Mouse (Mus musculus) embryonic facial prominence, embryonic 14.5 days (tissue): ENCODE measurements around the gene Kat8. TPM values are rescaled to one million over a fixed set of nuclear protein-coding genes. Genes with fewer than 3 reads are reported as not detected.
A peak's percentile ranks its signal among the peaks of the same experiment; 100 is the strongest.

Experiments
- ATAC-seq: fragments of 200-750 bp; cut with Nextera tagmentation; 2 replicates; pipeline ENCODE4 v1.8.0; 2017; ENCODE audit warnings: low read depth, moderate number of reproducible peaks, moderate TSS enrichment
- DNase-seq: peaks from one replicate; pipeline ENCODE4 v3.0.0-alpha.2; 2015; ENCODE audit warnings: low spot score
- H3K27ac ChIP-seq: fragments of 300-500 bp; sonication (generic); replicated peaks from 2 replicates; pipeline ENCODE4 v1.5.1; 2014; ENCODE audit warnings: low read depth, mild to moderate bottlenecking, low read length, moderate library complexity
- H3K27me3 ChIP-seq: fragments of 300-500 bp; sonication (generic); replicated peaks from 2 replicates; pipeline ENCODE4 v1.6.1; 2014; ENCODE audit warnings: low read length; ENCODE audit not compliant: control insufficient read depth, insufficient read depth
- H3K36me3 ChIP-seq: fragments of 300-500 bp; sonication (generic); 2 replicates; pipeline ENCODE4 v1.6.1; 2014; ENCODE audit warnings: low read length, mixed read lengths; ENCODE audit not compliant: control insufficient read depth, insufficient read depth
- H3K4me1 ChIP-seq: fragments of 300-500 bp; sonication (generic); 2 replicates; pipeline ENCODE4 v1.6.1; 2014; ENCODE audit warnings: antibody characterized with exemption, low read length; ENCODE audit not compliant: control insufficient read depth, insufficient read depth
- H3K4me2 ChIP-seq: fragments of 300-500 bp; sonication (generic); 2 replicates; pipeline ENCODE4 v1.6.1; 2014; ENCODE audit warnings: low read depth, mild to moderate bottlenecking, low read length, moderate library complexity, mixed read lengths
- H3K4me3 ChIP-seq: fragments of 300-500 bp; sonication (generic); 2 replicates; pipeline ENCODE4 v1.5.1; 2014; ENCODE audit warnings: low read depth, mild to moderate bottlenecking, low read length
- H3K9ac ChIP-seq: fragments of 300-500 bp; sonication (generic); 2 replicates; pipeline ENCODE4 v1.6.1; 2014; ENCODE audit warnings: low read depth, mild to moderate bottlenecking, low read length, moderate library complexity, mixed read lengths
- H3K9me3 ChIP-seq: fragments of 300-500 bp; sonication (generic); 2 replicates; pipeline ENCODE4 v1.6.1; 2016; ENCODE audit warnings: low read length; ENCODE audit not compliant: control insufficient read depth
- whole genome bisulfite sequencing: fragments of 180-500 bp; shearing (Covaris S2); extraction: QIAGEN DNeasy Blood & Tissue Kit; methylation state at CpG from one replicate; pipeline ENCODE4 v1.1.7; 2014; 5-methylcytosine and 5-hydroxymethylcytosine counted together
- polyA plus RNA-seq: library from polyadenylated mRNA; unstranded; fragments of >200 nt; fragmentation: Nextera tagmentation; extraction: Ambion mirVana; gene quantifications from 2 replicates; pipeline ENCODE4 v1.2.1, GENCODE M21; 2014

The Kat8 gene
- polyA plus RNA-seq, 1 experiment from 2014 or later = 31.7 TPM

- Histone ChIP-seq H3K9ac (peak overlapping the region; percentile 95), H3K4me3 (peak overlapping the region; percentile 86), H3K27ac (peak overlapping the region; percentile 96), H3K27me3 (no peaks in the 10 kb centered on the region), H3K4me2 (peak overlapping the region; percentile 69), H3K9me3 (no peaks in the 10 kb centered on the region), H3K36me3 (peaks cover 43% of the 10 kb centered on the region), H3K4me1 (peaks cover 10% of the 10 kb centered on the region; the same call in 1 of the 2 replicates)
- DNase-seq (peak; percentile 87), ATAC-seq (no peak; the same call in 1 of the 2 replicates)
- under 1% methylated on average over 38 of the region's 42 CpGs for WGBS
Observed at GRCm38 (mm10) chr7:127967922-127968828, 55.9 kb downstream of the Kat8 start.

GRCm38 (mm10) chr7:127974413-127974930 is 62.2 kb downstream of the Kat8 start:
- no peaks in the 10 kb centered on the region for H3K27me3 ChIP-seq
- DNase-seq (no peak), ATAC-seq (no peak)
- H3K9me3 ChIP-seq = no peaks in the 10 kb centered on the region
- H3K9ac ChIP-seq = no peak overlapping the region
- peaks cover 2% of the 10 kb centered on the region; the same call in 1 of the 2 replicates for H3K4me1 ChIP-seq
- H3K4me2 ChIP-seq = no peak overlapping the region
- H3K27ac ChIP-seq = no peak overlapping the region
- WGBS = 81% methylated on average over 2 of the region's 2 CpGs
- H3K4me3 ChIP-seq = no peak overlapping the region
- peaks cover 99% of the 10 kb centered on the region for H3K36me3 ChIP-seq

Other genes with a start within 250 kb of the Kat8 start
- 84.2 and 86.6 TPM in 2 replicates for gene Bcl7c, start 203.6 kb upstream of the Kat8 start, polyA plus RNA-seq
- 20.9 and 23.8 TPM in 2 replicates for gene Ctf1, start 199.8 kb upstream of the Kat8 start, polyA plus RNA-seq
- 0.14 and 0.35 TPM in 2 replicates for gene Ctf2, start 180.3 kb upstream of the Kat8 start, polyA plus RNA-seq
- 3.0 and 3.8 TPM in 2 replicates for gene Fbxl19, start 168.0 kb upstream of the Kat8 start, polyA plus RNA-seq
- gene Orai3, start 142.7 kb upstream of the Kat8 start, polyA plus RNA-seq = 10.4 and 11.9 TPM in 2 replicates
- 23.0 and 24.1 TPM in 2 replicates for gene Setd1a, start 135.8 kb upstream of the Kat8 start, polyA plus RNA-seq
- gene Gm49388, start 126.9 kb upstream of the Kat8 start, polyA plus RNA-seq = 0.43 TPM in 1 of 2 replicates, not detected in the other
- 22.2 and 23.5 TPM in 2 replicates for gene Hsd3b7, start 111.9 kb upstream of the Kat8 start, polyA plus RNA-seq
- gene Stx4a, start 88.2 kb upstream of the Kat8 start, polyA plus RNA-seq = 28.0 and 38.1 TPM in 2 replicates
- gene Stx1b, start 88.0 kb upstream of the Kat8 start, polyA plus RNA-seq = 3.4 and 5.2 TPM in 2 replicates
- 13.3 and 14.0 TPM in 2 replicates for gene Zfp646, start 36.3 kb upstream of the Kat8 start, polyA plus RNA-seq
- gene Zfp668, start 35.7 kb upstream of the Kat8 start, polyA plus RNA-seq = 11.2 and 14.7 TPM in 2 replicates
- 1.8 and 2.4 TPM in 2 replicates for gene Prss53, start 21.5 kb upstream of the Kat8 start, polyA plus RNA-seq
- gene Gm21974, start 17.1 kb upstream of the Kat8 start, polyA plus RNA-seq = not detected in 2 replicates
- gene Vkorc1, start 16.9 kb upstream of the Kat8 start, polyA plus RNA-seq = 286 and 318 TPM in 2 replicates
- 121 and 125 TPM in 2 replicates for gene Bckdk, start 8.4 kb upstream of the Kat8 start, polyA plus RNA-seq
- gene Prss8, start 17.6 kb downstream of the Kat8 start, polyA plus RNA-seq = 11.1 and 11.3 TPM in 2 replicates
- gene Prss36, start 34.2 kb downstream of the Kat8 start, polyA plus RNA-seq = 10.6 and 11.1 TPM in 2 replicates
- 46.3 and 58.2 TPM in 2 replicates for gene Fus, start 54.9 kb downstream of the Kat8 start, polyA plus RNA-seq
- gene Pycard, start 81.4 kb downstream of the Kat8 start, polyA plus RNA-seq = 78.6 and 81.1 TPM in 2 replicates
- gene Trim72, start 91.4 kb downstream of the Kat8 start, polyA plus RNA-seq = 4.2 and 5.3 TPM in 2 replicates
- gene Itgam, start 150.1 kb downstream of the Kat8 start, polyA plus RNA-seq = 1.0 and 1.4 TPM in 2 replicates
- gene Gm49368, start 150.2 kb downstream of the Kat8 start, polyA plus RNA-seq = not detected in 2 replicates
- gene Itgax, start 217.0 kb downstream of the Kat8 start, polyA plus RNA-seq = 0.10 TPM in 2 replicates
- gene Itgad, start 241.9 kb downstream of the Kat8 start, polyA plus RNA-seq = not detected in 2 replicates